Mouse (Mus musculus) MEL (cell line): ENCODE results near the gene Mroh2a.

Experiments
- CTCF ChIP-seq, 3 experiments: IDR thresholded peaks in 2 of 3; conservative IDR thresholded peaks in 1 of 3; 2 replicates each; pipeline ENCODE4 v1.5.1; 2011 to 2012; ENCODE audit warnings: low read length in 3 of 3, low read depth in 2 of 3, mild to moderate bottlenecking in 2 of 3, improper control_type of control experiment in 1 of 3, inconsistent platforms in 1 of 3, mixed read lengths in 1 of 3, moderate library complexity in 1 of 3; ENCODE audit not compliant: control insufficient read depth in 1 of 3, insufficient read depth in 1 of 3, poor library complexity in 1 of 3, severe bottlenecking in 1 of 3
- E2F4 ChIP-seq: IDR thresholded peaks from 2 replicates; pipeline ENCODE4 v1.6.1; 2011; ENCODE audit warnings: low read depth, low read length, improper control_type of control experiment, borderline replicate concordance
- KAT2A ChIP-seq: conservative IDR thresholded peaks from 2 replicates; pipeline ENCODE4 v1.6.1; 2012; ENCODE audit warnings: low read depth, low read length, improper control_type of control experiment, inconsistent platforms
- POLR2A ChIP-seq, 2 experiments: IDR thresholded peaks; 2 replicates each; pipeline ENCODE4 v1.6.1; 2011 to 2012; ENCODE audit warnings: low read length in 2 of 2, mild to moderate bottlenecking in 2 of 2, control low read depth in 1 of 2, improper control_type of control experiment in 1 of 2, low read depth in 1 of 2, moderate library complexity in 1 of 2; ENCODE audit not compliant: control insufficient read depth in 1 of 2, insufficient read depth in 1 of 2, poor library complexity in 1 of 2
- TBP ChIP-seq: IDR thresholded peaks from 2 replicates; pipeline ENCODE4 v1.8.0; 2011; ENCODE audit warnings: low read depth, low read length, improper control_type of control experiment
- ZC3H11A ChIP-seq: IDR thresholded peaks from 2 replicates; pipeline ENCODE4 v1.6.1; 2012; ENCODE audit warnings: low read depth, mild to moderate bottlenecking, inconsistent platforms, low read length, improper control_type of control experiment
- ZKSCAN1 ChIP-seq: IDR thresholded peaks from 2 replicates; pipeline ENCODE4 v1.6.1; 2012; ENCODE audit warnings: low read depth, mild to moderate bottlenecking, inconsistent platforms, low read length, improper control_type of control experiment, moderate library complexity

DNA sequence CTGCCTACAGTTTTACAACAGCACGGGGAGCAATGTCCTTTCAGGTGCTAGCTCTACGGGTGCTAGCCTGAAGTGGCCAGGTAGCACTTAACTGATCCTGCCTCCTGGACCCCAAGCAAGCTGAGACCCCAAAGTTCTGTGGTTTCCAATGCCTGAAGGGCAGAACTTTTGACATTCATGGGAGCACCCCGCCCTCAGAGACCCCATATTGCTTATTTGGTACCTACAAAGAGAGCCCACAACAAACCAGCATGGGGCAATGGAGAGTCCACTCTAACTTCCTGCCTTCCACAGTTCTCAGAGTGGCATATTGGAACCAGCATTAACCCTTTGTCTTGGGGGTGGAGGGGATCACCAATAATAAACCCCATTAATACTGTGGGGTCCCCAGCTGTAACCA, 46.5 kb downstream of the Mroh2a start:
- TF ChIP-seq ZKSCAN1 (no peak), ZC3H11A (no peak), POLR2A (IDR thresholded peaks at IDR 0.05; ENCODE audit: control insufficient read depth in 1 of 2, insufficient read depth in 1 of 2, low read depth in 1 of 2, low read length in 2 of 2, poor library complexity in 1 of 2) (no peak; a peak in 1 of 4 replicates), CTCF (IDR thresholded peaks at IDR 0.05 in 2 of 3, conservative IDR thresholded peaks at IDR 0.05 in 1 of 3; ENCODE audit: control insufficient read depth in 1 of 3, insufficient read depth in 1 of 3, low read depth in 2 of 3, low read length in 3 of 3, poor library complexity in 1 of 3, severe bottlenecking in 1 of 3) (no peak), TBP (no peak), KAT2A (no peak), E2F4 (no peak)
